Mouse (Mus musculus) stomach, embryonic 14.5 days (tissue): ENCODE measurements around the gene Sema6b. TPM values are rescaled to one million over a fixed set of nuclear protein-coding genes. Genes with fewer than 3 reads are reported as not detected.

Experiments used
- ATAC-seq: fragments of 200-750 bp; cut with Nextera tagmentation; 2 replicates; pipeline ENCODE4 v1.8.0; 2017; ENCODE audit warnings: low read depth, moderate TSS enrichment; ENCODE audit not compliant: insufficient number of reproducible peaks, insufficient read depth, low FRiP score
- H3K27ac ChIP-seq: fragments of 300-500 bp; sonication (generic); 2 replicates; pipeline ENCODE4 v1.5.1; 2014; ENCODE audit warnings: mild to moderate bottlenecking, low read length, moderate library complexity, mixed read lengths
- H3K27me3 ChIP-seq: fragments of 300-500 bp; sonication (generic); 2 replicates; pipeline ENCODE4 v1.6.1; 2014; ENCODE audit warnings: low read length, control low read depth, mixed read lengths; ENCODE audit not compliant: control insufficient read depth, insufficient read depth
- H3K36me3 ChIP-seq: fragments of 300-500 bp; sonication (generic); 2 replicates; pipeline ENCODE4 v1.6.1; 2014; ENCODE audit warnings: mild to moderate bottlenecking, control low read depth, low read length, moderate library complexity, mixed read lengths; ENCODE audit not compliant: control insufficient read depth, insufficient read depth
- H3K4me1 ChIP-seq: fragments of 300-500 bp; sonication (generic); 2 replicates; pipeline ENCODE4 v1.6.1; 2014; ENCODE audit warnings: low read length, control low read depth, mixed read lengths; ENCODE audit not compliant: control insufficient read depth, insufficient read depth
- H3K4me2 ChIP-seq: fragments of 300-500 bp; sonication (generic); replicated peaks from 2 replicates; pipeline ENCODE4 v1.6.1; 2014; ENCODE audit warnings: low read depth, low read length, control low read depth
- H3K4me3 ChIP-seq: fragments of 300-500 bp; sonication (generic); 2 replicates; pipeline ENCODE4 v1.5.1; 2014; ENCODE audit warnings: low read depth, low read length, control low read depth
- H3K9ac ChIP-seq: fragments of 300-500 bp; sonication (generic); replicated peaks from 2 replicates; pipeline ENCODE4 v1.6.1; 2014; ENCODE audit warnings: low read depth, mild to moderate bottlenecking, control low read depth, low read length, moderate library complexity, mixed read lengths
- H3K9me3 ChIP-seq: fragments of 300-500 bp; sonication (generic); 2 replicates; pipeline ENCODE4 v1.6.1; 2016; ENCODE audit warnings: low read depth, low read length, control low read depth; ENCODE audit not compliant: control insufficient read depth
- WGBS: fragments of 180-500 bp; shearing (Covaris S2); extraction: QIAGEN DNeasy Blood & Tissue Kit; methylation state at CpG from one replicate; pipeline ENCODE4 v1.1.7; 2014; 5-methylcytosine and 5-hydroxymethylcytosine counted together
- polyA plus RNA-seq: library from polyadenylated mRNA; unstranded; fragments of >200 nt; fragmentation: Nextera tagmentation; extraction: Ambion mirVana; gene quantifications from 2 replicates; pipeline ENCODE4 v1.2.1, GENCODE M21; 2014

Sema6b gene
- polyA plus RNA-seq, result 1.1 and 1.3 TPM in 2 replicates

GRCm38 (mm10) chr17:56139858-56140595 is at the start of gene Sema6b:
TSS of gene Sema6b (minus strand) at chr17:56140343.
- H3K4me3 ChIP-seq, result peak within 1 kb of the TSS; percentile 68
- no peaks in the 10 kb centered on the region for H3K9me3 ChIP-seq
- H3K27me3 ChIP-seq, result peaks cover 28% of the 10 kb centered on the region
- peak within 1 kb of the TSS; percentile 100 for H3K4me2 ChIP-seq
- H3K4me1 ChIP-seq, result peaks cover 15% of the 10 kb centered on the region; the same call in 1 of the 2 replicates
- 2% methylated on average over 78 of the region's 79 CpGs for WGBS
- ATAC-seq, result 0 out of 2 replicates have a peak, but pooled peaks have one; percentile 3
- H3K27ac ChIP-seq, result no peak within 1 kb of the TSS
- H3K9ac ChIP-seq, result no peak within 1 kb of the TSS
- H3K36me3 ChIP-seq, result no peaks in the 10 kb centered on the region

- no peak overlapping the region for H3K4me3 ChIP-seq
These were observed 45.4 kb upstream of the Sema6b start for GRCm38 (mm10) chr17:56185281-56186141.

DNA sequence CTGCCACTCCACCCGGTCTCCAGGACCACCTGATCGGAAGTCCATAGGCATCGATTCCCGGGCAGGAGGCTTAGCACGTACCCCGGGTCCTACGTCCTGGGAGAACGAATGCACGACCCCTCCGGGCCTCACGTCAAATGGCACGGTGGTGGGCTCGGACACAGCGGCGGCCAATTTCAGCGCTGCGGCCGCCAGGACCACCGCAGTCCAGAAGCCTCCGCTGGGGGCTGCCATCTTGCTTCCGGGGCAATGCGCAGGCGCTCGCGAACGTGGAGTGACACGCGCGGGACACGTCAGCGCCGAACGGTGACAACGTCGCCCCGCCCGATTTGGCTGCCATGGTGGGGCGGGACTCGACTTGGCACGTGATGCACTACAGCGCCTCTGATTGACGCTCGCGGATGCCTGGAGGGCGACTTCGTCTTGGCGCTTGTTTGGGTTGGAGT is 43.5 kb upstream of the Sema6b start, which contains the start of gene Mydgf:
TSS of gene Mydgf (minus strand) at position 263 of the 446 bp plus-strand sequence.
- H3K4me2 ChIP-seq, result peak within 1 kb of the TSS; percentile 83
- peaks cover 45% of the 10 kb centered on the region for H3K36me3 ChIP-seq
- WGBS, result under 1% methylated on average over 47 of the region's 47 CpGs
- peak within 1 kb of the TSS; percentile 69; the same call in 1 of the 2 replicates for H3K27ac ChIP-seq
- peaks cover 15% of the 10 kb centered on the region for H3K4me1 ChIP-seq
- H3K4me3 ChIP-seq, result peak within 1 kb of the TSS; percentile 92
- H3K9me3 ChIP-seq, result no peaks in the 10 kb centered on the region
- H3K27me3 ChIP-seq, result no peaks in the 10 kb centered on the region
- ATAC-seq, result peak; percentile 89
- H3K9ac ChIP-seq, result peak within 1 kb of the TSS; percentile 63

More at GRCm38 (mm10) chr17:56185281-56186141, 45.4 kb upstream of the Sema6b start:
- peak overlapping the region; percentile 79 for H3K27ac ChIP-seq
- no peak overlapping the region for H3K9ac ChIP-seq
- peaks cover 51% of the 10 kb centered on the region for H3K36me3 ChIP-seq
- H3K4me1 ChIP-seq, result peaks cover 15% of the 10 kb centered on the region
- peak overlapping the region; percentile 83; the same call in 1 of the 2 replicates for H3K4me2 ChIP-seq
- H3K27me3 ChIP-seq, result no peaks in the 10 kb centered on the region
- no peaks in the 10 kb centered on the region for H3K9me3 ChIP-seq
- ATAC-seq, result peak; percentile 72
- WGBS, result 32% methylated on average over 11 of the region's 11 CpGs

DNA sequence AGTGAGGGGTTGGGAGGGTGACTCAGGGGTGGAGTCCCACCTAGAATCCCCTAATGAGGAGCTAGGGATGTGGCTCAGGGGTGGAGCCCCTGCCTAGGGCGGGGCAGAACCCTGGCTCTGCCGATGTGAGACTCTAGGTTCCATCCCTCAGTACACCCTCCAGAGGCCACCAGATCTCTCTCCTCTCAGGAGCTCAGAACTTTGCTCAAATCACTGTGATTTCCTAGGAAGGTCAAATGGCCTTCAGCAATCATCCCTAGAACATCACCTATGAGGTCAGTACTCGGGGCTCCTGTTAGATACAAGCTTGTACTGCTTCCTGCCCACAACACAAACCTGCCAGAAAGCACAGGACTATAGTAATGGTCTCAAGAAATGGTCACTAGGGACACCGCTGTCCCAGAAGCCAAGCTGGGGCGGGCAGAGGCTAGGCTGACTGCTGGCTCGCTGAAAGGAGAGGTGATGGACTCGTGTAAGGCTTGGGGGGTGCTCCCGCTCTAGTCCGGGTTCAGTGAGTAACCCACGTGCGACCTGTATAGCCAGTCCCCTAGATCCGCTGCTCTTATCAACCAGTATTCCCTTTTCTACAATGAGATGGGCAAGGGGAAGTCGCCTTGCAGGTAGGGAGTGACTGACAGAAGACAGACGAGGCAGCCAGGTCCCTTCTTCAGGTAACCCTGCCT is 43.0 kb upstream of the Sema6b start:
- H3K9ac ChIP-seq, result peak overlapping the region; percentile 63
- peaks cover 41% of the 10 kb centered on the region for H3K36me3 ChIP-seq
- H3K27ac ChIP-seq, result peak overlapping the region; percentile 69; the same call in 1 of the 2 replicates
- H3K27me3 ChIP-seq, result no peaks in the 10 kb centered on the region
- peak overlapping the region; percentile 83 for H3K4me2 ChIP-seq
- H3K4me1 ChIP-seq, result peaks cover 15% of the 10 kb centered on the region
- no peaks in the 10 kb centered on the region for H3K9me3 ChIP-seq
- WGBS, result 2% methylated on average over 14 of the region's 14 CpGs
- peak; percentile 14; the same call in 1 of the 2 replicates for ATAC-seq
- peak overlapping the region; percentile 92 for H3K4me3 ChIP-seq

- H3K4me3 ChIP-seq, result no peak overlapping the region
- H3K9me3 ChIP-seq, result no peaks in the 10 kb centered on the region
- H3K9ac ChIP-seq, result no peak overlapping the region
- no peak for ATAC-seq
- H3K27me3 ChIP-seq, result no peaks in the 10 kb centered on the region
- peaks cover 27% of the 10 kb centered on the region for H3K36me3 ChIP-seq
- H3K4me2 ChIP-seq, result no peak overlapping the region
- WGBS, result 95% methylated on average over 3 of the region's 3 CpGs
- no peaks in the 10 kb centered on the region for H3K4me1 ChIP-seq
- H3K27ac ChIP-seq, result no peak overlapping the region
These were observed 35.3 kb upstream of the Sema6b start for GRCm38 (mm10) chr17:56175416-56175815.

DNA sequence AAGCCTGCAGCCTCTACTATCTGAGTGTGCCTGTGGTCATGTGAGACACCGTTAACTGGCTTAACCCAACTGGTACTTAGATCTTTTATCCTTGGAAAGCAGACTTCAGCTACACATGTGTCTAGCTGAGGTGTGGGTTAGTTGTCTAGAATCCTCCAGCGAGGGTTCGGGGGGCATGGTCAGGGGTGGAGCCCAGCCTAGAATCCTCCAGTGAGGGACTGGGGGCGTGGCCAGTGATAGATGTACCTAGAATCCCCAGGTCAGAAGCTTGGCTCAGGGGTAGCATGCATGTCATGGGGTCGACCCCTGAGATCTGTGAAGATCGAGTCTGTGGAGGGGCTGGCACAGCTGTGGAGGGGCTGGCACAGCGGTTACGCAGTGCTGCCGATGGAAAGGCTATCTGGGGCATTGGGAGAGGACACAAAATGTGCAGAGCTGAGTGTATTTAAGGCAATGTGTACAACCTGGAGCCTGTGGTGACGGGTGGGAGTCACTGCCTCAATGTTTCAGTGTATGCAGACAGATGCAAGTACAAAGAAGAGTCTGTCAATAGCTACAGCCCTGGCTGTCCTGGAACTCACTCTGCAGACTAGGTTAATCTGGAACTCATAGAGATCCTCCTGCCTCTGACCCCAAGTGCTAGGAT is 33.4 kb upstream of the Sema6b start:
- WGBS, result 49% methylated on average over 10 of the region's 10 CpGs
- H3K9ac ChIP-seq, result no peak overlapping the region
- H3K9me3 ChIP-seq, result no peaks in the 10 kb centered on the region
- no peak for ATAC-seq
- no peak overlapping the region for H3K4me2 ChIP-seq
- H3K27ac ChIP-seq, result no peak overlapping the region
- no peaks in the 10 kb centered on the region for H3K4me1 ChIP-seq
- H3K36me3 ChIP-seq, result peaks cover 18% of the 10 kb centered on the region
- H3K27me3 ChIP-seq, result no peaks in the 10 kb centered on the region
- no peak overlapping the region for H3K4me3 ChIP-seq

DNA sequence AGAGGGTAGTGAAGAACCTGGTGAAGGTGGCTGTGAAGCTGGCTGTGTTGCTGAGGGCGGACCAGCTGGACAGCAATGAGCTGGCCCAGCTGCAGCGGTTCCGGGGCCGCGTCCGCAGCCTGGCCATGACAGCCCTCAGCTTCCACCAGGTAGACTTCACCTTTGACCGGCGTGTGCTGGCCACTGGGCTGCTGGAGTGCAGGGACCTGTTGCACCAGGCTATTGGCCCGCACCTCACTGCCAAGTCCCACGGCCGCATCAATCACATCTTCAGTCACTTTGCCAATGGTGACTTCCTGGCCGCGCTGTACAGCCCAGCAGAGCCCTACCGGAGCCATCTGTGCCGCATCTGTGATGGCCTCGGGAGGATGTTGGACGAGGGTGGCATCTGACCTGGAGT is 31.7 kb upstream of the Sema6b start:
- Histone ChIP-seq H3K36me3 (peaks cover 5% of the 10 kb centered on the region), H3K4me2 (no peak overlapping the region), H3K27me3 (no peaks in the 10 kb centered on the region), H3K4me1 (no peaks in the 10 kb centered on the region), H3K9ac (no peak overlapping the region), H3K4me3 (no peak overlapping the region), H3K27ac (no peak overlapping the region), H3K9me3 (no peaks in the 10 kb centered on the region)
- WGBS, result 87% methylated on average over 17 of the region's 17 CpGs
- ATAC-seq, result no peak
